Mouse (Mus musculus) stomach, embryonic 14.5 days (tissue): Measurements from ENCODE around the gene Dcpp2. TPM values are rescaled to one million over a fixed set of nuclear protein-coding genes. Genes with fewer than 3 reads are reported as not detected.
"Not testable (repeated sequence)": the region's sequence is repeated elsewhere in the genome, so short reads cannot be mapped to it uniquely, and the experiment has no call there.

Experiments used
- ATAC-seq: fragments of 200-750 bp; cut with Nextera tagmentation; 2 replicates; pipeline ENCODE4 v1.8.0; 2017; ENCODE audit warnings: low read depth, moderate TSS enrichment; ENCODE audit not compliant: insufficient number of reproducible peaks, insufficient read depth, low FRiP score
- H3K27ac ChIP-seq: fragments of 300-500 bp; sonication (generic); 2 replicates; pipeline ENCODE4 v1.5.1; 2014; ENCODE audit warnings: mild to moderate bottlenecking, low read length, moderate library complexity, mixed read lengths
- H3K27me3 ChIP-seq: fragments of 300-500 bp; sonication (generic); 2 replicates; pipeline ENCODE4 v1.6.1; 2014; ENCODE audit warnings: low read length, control low read depth, mixed read lengths; ENCODE audit not compliant: control insufficient read depth, insufficient read depth
- H3K36me3 ChIP-seq: fragments of 300-500 bp; sonication (generic); 2 replicates; pipeline ENCODE4 v1.6.1; 2014; ENCODE audit warnings: mild to moderate bottlenecking, control low read depth, low read length, moderate library complexity, mixed read lengths; ENCODE audit not compliant: control insufficient read depth, insufficient read depth
- H3K4me1 ChIP-seq: fragments of 300-500 bp; sonication (generic); 2 replicates; pipeline ENCODE4 v1.6.1; 2014; ENCODE audit warnings: low read length, control low read depth, mixed read lengths; ENCODE audit not compliant: control insufficient read depth, insufficient read depth
- H3K4me2 ChIP-seq: fragments of 300-500 bp; sonication (generic); replicated peaks from 2 replicates; pipeline ENCODE4 v1.6.1; 2014; ENCODE audit warnings: low read depth, low read length, control low read depth
- H3K4me3 ChIP-seq: fragments of 300-500 bp; sonication (generic); 2 replicates; pipeline ENCODE4 v1.5.1; 2014; ENCODE audit warnings: low read depth, low read length, control low read depth
- H3K9ac ChIP-seq: fragments of 300-500 bp; sonication (generic); replicated peaks from 2 replicates; pipeline ENCODE4 v1.6.1; 2014; ENCODE audit warnings: low read depth, mild to moderate bottlenecking, control low read depth, low read length, moderate library complexity, mixed read lengths
- H3K9me3 ChIP-seq: fragments of 300-500 bp; sonication (generic); 2 replicates; pipeline ENCODE4 v1.6.1; 2016; ENCODE audit warnings: low read depth, low read length, control low read depth; ENCODE audit not compliant: control insufficient read depth
- WGBS: fragments of 180-500 bp; shearing (Covaris S2); extraction: QIAGEN DNeasy Blood & Tissue Kit; methylation state at CpG from one replicate; pipeline ENCODE4 v1.1.7; 2014; 5-methylcytosine and 5-hydroxymethylcytosine counted together
- polyA plus RNA-seq: library from polyadenylated mRNA; unstranded; fragments of >200 nt; fragmentation: Nextera tagmentation; extraction: Ambion mirVana; gene quantifications from 2 replicates; pipeline ENCODE4 v1.2.1, GENCODE M21; 2014

Gene Dcpp2
- polyA plus RNA-seq, 1 experiment from 2014 or later: not detected

DNA sequence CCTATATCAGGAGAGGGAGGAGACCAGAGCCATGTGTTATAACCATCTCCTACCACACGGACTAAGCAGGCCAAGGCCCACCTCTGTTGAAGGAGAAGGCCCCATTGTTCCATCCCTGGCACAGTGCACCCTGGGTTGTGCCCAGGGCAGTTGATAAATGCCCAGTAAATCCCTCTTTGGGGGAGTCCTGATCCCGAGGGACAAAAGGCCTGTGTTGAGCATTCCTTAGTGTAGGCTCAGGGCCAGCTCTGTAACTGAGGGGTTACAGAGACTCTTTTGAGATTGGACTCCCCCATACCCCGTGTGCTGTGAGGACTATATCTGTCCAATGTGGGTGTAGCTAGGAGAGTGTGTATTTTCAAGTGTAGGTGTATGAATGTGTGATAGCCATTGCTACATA, 3.9 kb upstream of the Dcpp2 start:
- H3K9ac ChIP-seq: no peak overlapping the region
- H3K27ac ChIP-seq: no peak overlapping the region
- no peak overlapping the region for H3K4me3 ChIP-seq
- no peaks in the 10 kb centered on the region for H3K9me3 ChIP-seq
- no peaks in the 10 kb centered on the region for H3K36me3 ChIP-seq
- 46% methylated on average over 3 of the region's 3 CpGs for WGBS
- H3K4me2 ChIP-seq: no peak overlapping the region
- no peaks in the 10 kb centered on the region; the same call in 1 of the 2 replicates for H3K4me1 ChIP-seq
- H3K27me3 ChIP-seq: no peaks in the 10 kb centered on the region
- ATAC-seq: 0 out of 2 replicates have a peak, but pooled peaks have one; percentile 26

DNA sequence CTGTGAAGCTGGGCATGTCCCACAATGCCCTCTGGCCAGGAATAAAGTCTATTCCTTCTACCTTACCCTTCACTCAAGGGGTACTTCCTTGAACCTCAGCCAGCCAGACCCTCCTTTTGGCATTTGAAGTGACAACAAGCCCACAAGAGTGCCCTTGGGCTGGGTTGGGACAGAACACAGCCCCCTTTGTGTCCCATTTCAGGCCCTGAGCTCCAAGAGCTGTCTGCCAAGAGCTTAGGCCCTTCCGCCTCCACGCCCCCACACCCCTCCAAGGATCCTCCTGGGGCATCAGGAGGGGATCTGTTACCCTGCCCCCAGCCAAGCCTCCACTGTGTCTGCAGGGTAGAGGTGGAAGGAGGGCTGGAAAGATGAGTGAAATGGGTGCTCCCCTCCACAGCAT, 3.5 kb upstream of the Dcpp2 start:
- H3K9me3 ChIP-seq: no peaks in the 10 kb centered on the region
- no peaks in the 10 kb centered on the region for H3K27me3 ChIP-seq
- WGBS: 88% methylated on average over 2 of the region's 2 CpGs
- H3K4me3 ChIP-seq: no peak overlapping the region
- peak; percentile 19; the same call in 1 of the 2 replicates for ATAC-seq
- no peaks in the 10 kb centered on the region; the same call in 1 of the 2 replicates for H3K4me1 ChIP-seq
- no peak overlapping the region for H3K27ac ChIP-seq
- H3K36me3 ChIP-seq: no peaks in the 10 kb centered on the region
- no peak overlapping the region for H3K4me2 ChIP-seq
- no peak overlapping the region for H3K9ac ChIP-seq

DNA sequence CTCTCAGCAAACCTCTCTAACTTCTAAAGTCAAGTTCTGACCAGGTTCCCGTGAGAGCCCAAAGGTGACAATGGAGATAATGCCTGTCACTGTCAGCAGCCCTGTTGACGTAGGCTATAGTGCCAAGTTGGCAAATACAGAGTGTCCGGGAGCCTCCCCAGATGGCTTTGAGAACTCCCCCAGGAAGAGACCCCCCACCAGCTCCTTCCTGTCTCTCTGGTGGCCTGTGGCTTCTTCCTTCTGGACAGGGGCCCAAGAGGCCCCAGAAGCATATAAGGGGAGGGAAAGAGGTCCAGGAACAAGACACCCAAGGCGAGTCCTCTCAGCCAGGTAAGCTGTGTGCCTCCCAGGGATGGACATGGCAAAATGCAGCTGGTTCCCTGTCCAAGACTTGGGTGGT, 36.5 kb downstream of the Dcpp2 start, which contains the start of gene Dcpp3:
Dcpp3 (plus strand) TSS at position 301 of the 400 bp plus-strand sequence.
- H3K9me3 ChIP-seq, H3K9ac ChIP-seq, H3K27ac ChIP-seq, H3K4me2 ChIP-seq, ATAC-seq, H3K36me3 ChIP-seq, H3K4me3 ChIP-seq, H3K27me3 ChIP-seq, H3K4me1 ChIP-seq: not testable (repeated sequence)
- WGBS: 58% methylated on average over 4 of the region's 4 CpGs

DNA sequence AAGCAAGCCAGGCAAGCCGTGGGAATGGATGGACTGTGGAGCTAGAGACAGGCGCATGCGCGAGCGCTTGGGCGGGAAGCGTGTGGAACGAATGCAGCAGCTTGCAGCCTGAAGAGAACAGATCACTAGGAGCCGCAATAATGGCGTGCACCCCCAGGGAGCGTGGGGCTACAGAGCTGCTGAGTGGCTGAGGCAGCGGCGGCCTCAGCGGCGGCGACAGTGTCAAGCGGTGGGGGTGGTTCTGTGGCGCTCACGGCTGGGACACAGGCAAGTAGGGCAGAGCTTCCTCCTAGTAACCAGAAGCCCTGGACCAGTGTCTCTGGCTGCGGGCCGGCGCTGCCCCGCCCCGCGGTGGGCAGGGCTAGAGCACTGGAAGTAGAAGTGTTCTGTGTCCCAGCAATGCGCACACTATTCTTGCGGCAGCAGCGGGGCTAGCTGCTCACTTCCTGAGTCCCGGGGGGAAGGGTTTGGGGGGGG, 43.9 kb downstream of the Dcpp2 start:
- H3K4me3 ChIP-seq: peak overlapping the region; percentile 51
- H3K9ac ChIP-seq: peak overlapping the region; percentile 56
- no peaks in the 10 kb centered on the region for H3K36me3 ChIP-seq

DNA sequence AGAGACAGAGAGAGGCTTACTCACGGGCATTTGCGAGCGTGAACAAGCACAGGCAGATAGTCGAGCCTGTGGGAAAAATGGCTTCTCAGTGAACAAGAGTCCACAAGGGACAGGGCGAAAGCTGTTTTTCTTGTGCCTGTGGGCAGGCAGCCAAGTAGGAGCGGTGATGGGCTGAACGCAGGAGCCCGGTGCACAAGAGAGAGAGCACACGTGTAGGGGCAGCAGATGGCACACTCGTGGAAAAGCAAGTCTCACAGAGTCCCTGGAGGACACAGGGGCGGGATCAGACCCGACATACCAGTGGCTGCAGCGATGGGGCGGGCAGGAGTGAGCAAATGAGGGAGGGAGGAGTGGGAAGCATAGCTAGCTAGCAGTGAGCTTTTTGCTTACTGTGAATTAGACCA, 44.4 kb downstream of the Dcpp2 start:
- WGBS: under 1% methylated on average over 14 of the region's 14 CpGs
- ATAC-seq: peak; percentile 81

More for the DNA sequence above, 43.9 kb downstream of the Dcpp2 start:
- H3K4me2 ChIP-seq: peak overlapping the region; percentile 72
- peak overlapping the region; percentile 97 for H3K27ac ChIP-seq
- H3K9me3 ChIP-seq: no peaks in the 10 kb centered on the region
- no peaks in the 10 kb centered on the region for H3K27me3 ChIP-seq
- peaks cover 6% of the 10 kb centered on the region; the same call in 1 of the 2 replicates for H3K4me1 ChIP-seq
- ATAC-seq: peak; percentile 98
- 0% methylated on average over 29 of the region's 29 CpGs for WGBS

DNA sequence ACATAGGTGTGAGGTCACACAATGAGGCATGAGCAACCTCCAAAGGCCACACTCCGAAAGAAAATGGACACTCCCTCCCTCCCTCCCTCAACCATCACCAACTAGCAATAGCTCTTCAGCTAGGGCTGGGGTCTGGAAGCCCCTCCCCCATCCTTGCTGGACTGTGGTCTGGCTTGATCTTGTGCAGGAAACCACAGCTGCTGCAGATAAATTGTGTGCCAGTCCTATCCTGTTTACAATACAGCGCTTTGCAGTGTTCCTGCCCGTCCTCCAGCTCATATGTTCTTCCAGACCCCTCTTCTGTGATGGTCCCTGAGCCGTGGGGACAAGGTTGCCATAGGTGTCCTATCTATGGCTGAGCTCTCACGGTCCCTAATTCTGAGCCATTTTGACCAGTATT, 50.5 kb downstream of the Dcpp2 start:
- H3K4me2 ChIP-seq: no peak overlapping the region
- H3K36me3 ChIP-seq: no peaks in the 10 kb centered on the region
- no peak overlapping the region for H3K9ac ChIP-seq
- H3K9me3 ChIP-seq: no peaks in the 10 kb centered on the region
- no peaks in the 10 kb centered on the region for H3K4me1 ChIP-seq
- 65% methylated on average over 5 of the region's 5 CpGs for WGBS
- no peaks in the 10 kb centered on the region for H3K27me3 ChIP-seq
- no peak overlapping the region for H3K4me3 ChIP-seq
- ATAC-seq: no peak
- H3K27ac ChIP-seq: no peak overlapping the region

More for the DNA sequence above, 44.4 kb downstream of the Dcpp2 start:
- peak overlapping the region; percentile 72 for H3K4me2 ChIP-seq
- no peaks in the 10 kb centered on the region for H3K9me3 ChIP-seq
- H3K27ac ChIP-seq: peak overlapping the region; percentile 97
- peak overlapping the region; percentile 56 for H3K9ac ChIP-seq
- H3K4me1 ChIP-seq: peaks cover 6% of the 10 kb centered on the region; the same call in 1 of the 2 replicates
- H3K4me3 ChIP-seq: peak overlapping the region; percentile 51
- H3K27me3 ChIP-seq: no peaks in the 10 kb centered on the region
- H3K36me3 ChIP-seq: no peaks in the 10 kb centered on the region

DNA sequence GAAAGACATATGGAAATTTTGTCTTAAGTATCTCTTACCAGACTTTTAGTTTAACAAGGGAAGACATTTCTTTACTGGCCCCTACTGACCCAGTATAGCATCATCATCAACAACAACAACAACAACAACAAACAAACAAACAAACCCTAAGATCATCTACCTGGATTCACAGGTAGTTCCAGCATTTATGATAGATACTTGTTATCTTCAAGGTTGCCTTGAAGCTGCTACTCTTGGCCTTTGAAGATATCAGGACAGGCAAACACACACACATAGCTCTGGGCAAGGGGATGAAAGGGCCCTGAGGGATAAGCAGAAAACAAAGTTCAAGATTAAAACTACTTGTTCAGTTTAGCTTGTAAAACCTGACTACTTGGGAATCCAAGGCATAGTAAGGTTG, 60.7 kb downstream of the Dcpp2 start, which contains the start of gene Sbp:
Sbp (plus strand) TSS at position 301 of the 400 bp plus-strand sequence.
- Histone ChIP-seq H3K4me2 (no peak within 1 kb of the TSS), H3K4me3 (no peak within 1 kb of the TSS), H3K27me3 (no peaks in the 10 kb centered on the region), H3K27ac (no peak within 1 kb of the TSS), H3K9me3 (no peaks in the 10 kb centered on the region), H3K9ac (no peak within 1 kb of the TSS), H3K36me3 (no peaks in the 10 kb centered on the region), H3K4me1 (no peaks in the 10 kb centered on the region)
- ATAC-seq: no peak

DNA sequence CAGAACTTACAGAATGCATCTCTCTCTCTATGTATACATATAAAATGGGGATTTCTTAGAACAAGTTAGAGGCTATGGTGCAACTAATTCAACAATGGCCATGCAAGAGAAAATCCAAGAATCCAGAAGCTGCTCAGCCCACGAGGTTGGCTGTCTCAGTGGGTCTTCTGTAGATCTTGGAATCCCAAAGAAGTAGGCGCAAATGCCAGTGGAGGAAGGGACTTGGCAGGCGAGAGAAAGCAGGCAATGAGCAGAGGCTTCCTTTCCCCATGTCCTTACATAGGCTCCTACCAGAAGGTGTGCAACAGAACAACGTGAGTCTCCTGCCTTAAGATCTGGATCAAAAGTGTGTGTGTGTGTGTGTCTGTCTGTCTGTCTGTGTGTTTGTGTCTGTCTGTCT, 66.8 kb downstream of the Dcpp2 start:
- not testable (repeated sequence) for H3K27ac ChIP-seq, H3K9me3 ChIP-seq, H3K27me3 ChIP-seq, ATAC-seq, H3K4me3 ChIP-seq, H3K9ac ChIP-seq, H3K4me2 ChIP-seq, H3K4me1 ChIP-seq, H3K36me3 ChIP-seq
- WGBS: 85% methylated on average over 4 of the region's 4 CpGs

DNA sequence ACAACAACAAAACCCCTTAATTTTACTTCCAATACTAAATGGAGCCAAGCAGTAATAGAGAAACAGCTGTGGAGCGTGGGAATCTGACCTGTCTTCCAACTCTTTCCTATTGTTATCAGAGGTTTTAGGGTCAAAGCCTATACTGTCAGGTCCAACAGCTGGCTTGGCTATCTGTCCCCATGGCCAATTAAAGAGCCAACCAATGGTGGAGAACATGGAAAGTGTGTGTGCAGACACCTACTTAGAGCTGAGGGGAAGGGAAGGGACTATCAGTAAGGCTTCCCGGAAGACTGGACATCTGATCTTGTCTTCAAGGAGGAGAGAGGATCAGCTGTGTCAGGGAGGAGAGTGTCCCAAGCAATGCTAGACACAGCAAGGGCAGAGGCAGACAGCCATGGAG, 68.4 kb downstream of the Dcpp2 start:
- no peak overlapping the region for H3K4me3 ChIP-seq
- H3K27me3 ChIP-seq: no peaks in the 10 kb centered on the region
- ATAC-seq: no peak
- no peak overlapping the region for H3K9ac ChIP-seq
- no peaks in the 10 kb centered on the region for H3K4me1 ChIP-seq
- H3K4me2 ChIP-seq: no peak overlapping the region
- H3K9me3 ChIP-seq: no peaks in the 10 kb centered on the region
- no peaks in the 10 kb centered on the region for H3K36me3 ChIP-seq
- 80% methylated on average over 2 of the region's 2 CpGs for WGBS
- no peak overlapping the region for H3K27ac ChIP-seq
